Mouse (Mus musculus) midbrain, embryonic 16.5 days (tissue): ENCODE measurements at regions not wholly inside any gene's neighbourhood (a gene's known extent, or its start where the extent isn't known, plus 50 kb on each side); places are given as distances from the start of the nearest gene placed in this dataset.

Experiments used
- ATAC-seq: fragments of 200-750 bp; cut with Nextera tagmentation; 2 replicates; pipeline ENCODE4 v1.8.0; 2017; ENCODE audit warnings: moderate TSS enrichment
- H3K27ac ChIP-seq: fragments of 300-500 bp; sonication (generic); 2 replicates; pipeline ENCODE4 v1.5.1; 2014; ENCODE audit warnings: mild to moderate bottlenecking, low read length, mixed read lengths
- H3K27me3 ChIP-seq: fragments of 300-500 bp; sonication (generic); 2 replicates; pipeline ENCODE4 v1.6.1; 2014; ENCODE audit warnings: low read depth, low read length, mixed read lengths; ENCODE audit not compliant: control insufficient read depth, insufficient read depth
- H3K36me3 ChIP-seq: fragments of 300-500 bp; sonication (generic); 2 replicates; pipeline ENCODE4 v1.6.1; 2014; ENCODE audit warnings: mild to moderate bottlenecking, low read length, moderate library complexity, mixed read lengths; ENCODE audit not compliant: control insufficient read depth, insufficient read depth
- H3K4me1 ChIP-seq: fragments of 300-500 bp; sonication (generic); 2 replicates; pipeline ENCODE4 v1.6.1; 2014; ENCODE audit warnings: mild to moderate bottlenecking, low read length, mixed read lengths; ENCODE audit not compliant: control insufficient read depth, insufficient read depth
- H3K4me2 ChIP-seq: fragments of 300-500 bp; sonication (generic); 2 replicates; pipeline ENCODE4 v1.6.1; 2014; ENCODE audit warnings: mild to moderate bottlenecking, low read length, mixed read lengths
- H3K4me3 ChIP-seq: fragments of 300-500 bp; sonication (generic); 2 replicates; pipeline ENCODE4 v1.5.1; 2014; ENCODE audit warnings: low read depth, mild to moderate bottlenecking, low read length, moderate library complexity, mixed read lengths
- H3K9ac ChIP-seq: fragments of 300-500 bp; sonication (generic); 2 replicates; pipeline ENCODE4 v1.6.1; 2014; ENCODE audit warnings: low read depth, low read length, mixed read lengths
- H3K9me3 ChIP-seq: fragments of 300-500 bp; sonication (generic); replicated peaks from 2 replicates; pipeline ENCODE4 v1.6.1; 2014; ENCODE audit warnings: mild to moderate bottlenecking, low read length, mixed read lengths; ENCODE audit not compliant: control insufficient read depth, poor library complexity, severe bottlenecking
- WGBS: fragments of 180-500 bp; shearing (Covaris S2); extraction: QIAGEN DNeasy Blood & Tissue Kit; methylation state at CpG from one replicate; pipeline ENCODE4 v1.1.7; 2014; 5-methylcytosine and 5-hydroxymethylcytosine counted together

DNA sequence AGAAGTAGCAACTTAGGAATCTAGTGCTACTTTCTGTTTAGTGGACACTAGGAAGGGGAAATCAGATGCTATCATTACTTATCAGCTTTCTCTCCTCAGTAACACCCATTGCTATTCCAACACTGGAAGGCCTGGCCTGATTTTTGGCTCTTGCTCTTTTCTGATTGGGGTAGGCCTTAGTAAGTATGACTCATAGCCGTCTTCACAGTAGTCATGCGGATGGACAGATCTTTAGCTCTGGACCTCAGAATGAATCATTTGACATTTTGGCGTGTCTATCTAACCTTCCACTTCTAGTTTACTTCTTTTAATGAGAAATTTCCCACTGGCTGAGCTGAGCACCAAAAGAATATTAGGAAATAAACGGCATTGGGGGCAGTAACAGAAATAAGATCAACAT is 71.4 kb upstream of the Esx1 start:
- Histone ChIP-seq H3K27ac (no peak overlapping the region), H3K9me3 (no peaks in the 10 kb centered on the region), H3K9ac (no peak overlapping the region), H3K4me3 (no peak overlapping the region), H3K4me2 (no peak overlapping the region), H3K27me3 (no peaks in the 10 kb centered on the region), H3K36me3 (no peaks in the 10 kb centered on the region), H3K4me1 (no peaks in the 10 kb centered on the region)
- no peak for ATAC-seq
- WGBS = 90% methylated on average over 4 of the region's 4 CpGs

DNA sequence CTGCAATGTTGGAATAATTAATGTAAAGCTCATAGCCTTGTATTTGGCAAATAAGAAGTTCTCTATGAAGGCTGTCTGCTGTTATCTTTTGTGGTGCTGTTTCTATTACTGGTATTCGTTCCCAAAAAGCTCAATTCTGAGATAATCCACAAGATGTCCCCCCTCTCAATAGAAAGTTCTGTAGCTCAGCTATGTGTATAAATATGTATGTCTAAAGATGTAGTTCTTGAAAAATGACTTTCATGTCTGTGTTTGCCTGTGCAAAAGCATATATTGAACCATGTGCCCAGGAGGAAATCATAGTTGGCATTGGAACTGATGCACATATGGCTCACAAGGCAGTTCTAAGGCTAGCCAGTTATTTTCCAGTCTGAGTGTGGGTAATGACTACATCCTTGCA is 68.2 kb upstream of the Esx1 start:
- Histone ChIP-seq H3K27ac (no peak overlapping the region), H3K4me1 (no peaks in the 10 kb centered on the region), H3K4me2 (no peak overlapping the region), H3K9ac (no peak overlapping the region), H3K36me3 (no peaks in the 10 kb centered on the region), H3K27me3 (no peaks in the 10 kb centered on the region), H3K4me3 (no peak overlapping the region), H3K9me3 (no peaks in the 10 kb centered on the region)
- peak; percentile 39; the same call in 1 of the 2 replicates for ATAC-seq
- 52% methylated on average over 1 of the region's 1 CpGs for WGBS

DNA sequence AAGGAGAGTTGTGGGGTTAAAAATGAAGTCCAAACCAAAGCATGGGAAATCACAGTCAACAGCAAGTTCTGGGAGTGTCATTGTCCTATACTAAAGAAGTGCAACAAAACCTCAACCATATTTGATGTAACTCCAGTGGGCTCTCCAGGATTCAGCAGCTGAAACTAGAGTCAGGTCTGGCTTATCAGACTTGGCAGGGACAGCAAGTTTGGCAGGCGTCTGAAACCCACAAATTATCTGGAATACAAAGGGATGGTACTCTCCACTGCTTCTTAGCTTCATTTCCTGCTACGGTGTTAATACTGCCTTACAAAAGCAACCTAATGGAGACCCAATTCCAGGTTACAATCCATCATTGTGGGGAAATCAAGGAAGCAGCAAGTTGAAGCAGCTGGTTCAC is 53.9 kb upstream of the Esx1 start:
- ATAC-seq = no peak
- Histone ChIP-seq H3K9me3 (no peaks in the 10 kb centered on the region), H3K4me1 (no peaks in the 10 kb centered on the region), H3K27me3 (no peaks in the 10 kb centered on the region), H3K36me3 (no peaks in the 10 kb centered on the region), H3K4me3 (no peak overlapping the region), H3K9ac (no peak overlapping the region), H3K27ac (no peak overlapping the region), H3K4me2 (no peak overlapping the region)
- WGBS = 83% methylated on average over 2 of the region's 2 CpGs

DNA sequence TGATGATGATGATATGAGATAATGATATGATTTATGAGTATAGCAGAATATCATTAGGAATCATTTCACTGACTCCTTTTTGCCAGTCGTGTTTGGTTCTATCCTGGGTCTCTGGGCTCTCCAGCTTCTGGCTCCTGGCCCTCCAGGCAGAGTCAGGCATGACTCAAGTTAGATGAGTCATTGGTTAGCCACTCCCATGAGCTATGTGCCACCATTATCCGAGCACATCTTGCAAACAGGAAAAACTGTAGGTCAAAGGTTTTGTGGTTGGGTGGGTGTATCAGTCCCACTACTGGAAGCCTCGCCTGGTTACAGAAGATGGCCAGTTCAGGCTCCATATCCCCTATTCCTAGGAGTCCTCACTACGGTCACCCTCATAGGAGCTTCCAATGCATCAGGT is 51.6 kb upstream of the Esx1 start:
- no peak overlapping the region for H3K9ac ChIP-seq
- ATAC-seq = no peak
- WGBS = 70% methylated on average over 4 of the region's 4 CpGs
- H3K4me3 ChIP-seq = no peak overlapping the region
- H3K9me3 ChIP-seq = no peaks in the 10 kb centered on the region
- no peaks in the 10 kb centered on the region for H3K36me3 ChIP-seq
- H3K27ac ChIP-seq = no peak overlapping the region
- H3K4me1 ChIP-seq = no peaks in the 10 kb centered on the region
- H3K4me2 ChIP-seq = no peak overlapping the region
- H3K27me3 ChIP-seq = no peaks in the 10 kb centered on the region
